Mouse (Mus musculus) left cerebral cortex, adult 18-20 months (tissue): Measurements from ENCODE around the gene Bbs2. TPM values are rescaled to one million over a fixed set of nuclear protein-coding genes. Genes with fewer than 3 reads are reported as not detected.
"Not testable (repeated sequence)": the region's sequence is repeated elsewhere in the genome, so short reads cannot be mapped to it uniquely, and the experiment has no call there.

ENCODE experiments used
- DNase-seq, 2 experiments: peaks; one replicate each; pipeline ENCODE4 v3.0.0; 2021 to 2022; ENCODE audit warnings: low spot score in 2 of 2, mixed read lengths in 1 of 2
- long read RNA-seq, 2 experiments: library from polyadenylated mRNA; stranded (forward); transcript quantifications; one replicate each; pipeline ENCODE4 v2.0.0; 2021
- total RNA-seq, 2 experiments: library from RNA; stranded (reverse); gene quantifications; 2 replicates each; pipeline ENCODE4 v1.2.3; 2021

The Bbs2 gene
- total RNA-seq, result 10 to 100 TPM; 28.2 to 30.4 TPM
- long read RNA-seq, experiment 1, transcript Bbs2-201 (17 exons, 3,064 nt), result major isoform, 7 of 18 reads
- long read RNA-seq, experiment 1, partial matches to known transcripts, result 4 of 18 reads
- long read RNA-seq, experiment 1, other reads (novel, unspliced or antisense), result 6 of 18 reads
- long read RNA-seq, experiment 2, transcript Bbs2-201 (17 exons, 3,064 nt), result major isoform, 5 of 14 reads
- long read RNA-seq, experiment 2, partial matches to known transcripts, result 2 of 14 reads
- long read RNA-seq, experiment 2, other reads (novel, unspliced or antisense), result 6 of 14 reads

DNA sequence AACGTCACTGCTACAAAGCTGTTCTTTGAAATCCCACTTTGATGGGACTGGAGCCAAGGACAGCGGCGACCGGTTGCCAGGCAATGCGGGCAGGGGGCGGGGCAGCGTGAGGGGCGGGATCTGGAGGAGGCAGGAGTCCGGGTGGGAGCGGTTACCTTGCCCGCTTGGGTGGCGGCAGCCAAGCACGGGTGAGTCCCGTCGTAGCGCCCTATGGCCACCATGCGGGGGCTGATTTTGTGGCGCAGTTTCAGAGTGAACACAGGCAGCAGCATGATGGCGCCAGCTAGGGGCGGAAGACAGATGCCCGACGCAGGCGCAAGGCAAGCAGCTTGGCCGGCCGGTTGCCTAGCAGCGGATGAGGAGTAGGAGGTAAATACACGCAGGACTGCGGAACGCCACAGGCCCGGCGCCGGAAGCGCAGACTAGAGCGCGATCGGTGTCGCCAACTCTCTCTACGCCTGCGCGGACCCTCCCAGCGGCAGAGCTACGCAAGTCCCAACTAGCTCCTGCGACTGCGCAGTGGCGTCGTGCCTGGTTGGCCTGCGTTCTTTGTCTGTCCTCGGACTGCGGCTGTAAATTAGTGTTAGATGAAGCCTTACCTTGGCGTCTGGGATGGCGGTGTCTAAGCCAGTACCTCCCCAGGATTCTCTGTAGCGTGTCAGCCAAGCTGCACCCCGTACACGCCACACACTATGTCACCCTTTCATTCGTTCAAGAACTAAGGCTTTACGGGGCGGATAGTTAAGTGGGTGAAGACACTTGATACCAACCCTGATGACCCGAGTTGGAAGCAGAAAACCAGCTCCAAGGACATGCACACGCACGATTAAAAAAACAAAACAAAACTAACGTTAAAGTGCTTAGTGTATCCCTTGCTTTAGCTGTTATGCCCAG, at the start of gene Bbs2:
Gene Bbs2, minus strand, starts transcription at position 848 of the 894 bp plus-strand sequence.
- peak; percentile 100 for DNase-seq

DNA sequence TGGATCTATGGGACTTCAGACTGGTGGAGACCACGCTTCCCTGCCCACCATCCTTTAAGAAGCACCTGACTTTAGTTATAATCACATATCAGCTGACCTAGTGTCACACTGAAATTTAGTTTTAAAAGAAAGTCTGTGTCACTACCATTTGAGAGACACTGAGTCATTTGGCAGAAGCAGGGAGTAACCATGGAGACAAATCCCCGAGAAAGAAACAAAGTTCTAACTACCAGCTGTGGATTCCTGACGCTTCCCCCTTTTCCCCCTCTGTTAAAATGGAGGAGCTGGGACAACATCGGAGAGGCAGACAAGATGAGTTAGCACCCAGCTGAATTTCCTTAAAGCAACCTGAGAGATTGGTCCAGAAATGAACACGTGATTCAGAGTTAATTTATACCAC, 49.5 kb upstream of the Bbs2 start:
- DNase-seq, result peak in 1 of 2 experiments; percentile 10

DNA sequence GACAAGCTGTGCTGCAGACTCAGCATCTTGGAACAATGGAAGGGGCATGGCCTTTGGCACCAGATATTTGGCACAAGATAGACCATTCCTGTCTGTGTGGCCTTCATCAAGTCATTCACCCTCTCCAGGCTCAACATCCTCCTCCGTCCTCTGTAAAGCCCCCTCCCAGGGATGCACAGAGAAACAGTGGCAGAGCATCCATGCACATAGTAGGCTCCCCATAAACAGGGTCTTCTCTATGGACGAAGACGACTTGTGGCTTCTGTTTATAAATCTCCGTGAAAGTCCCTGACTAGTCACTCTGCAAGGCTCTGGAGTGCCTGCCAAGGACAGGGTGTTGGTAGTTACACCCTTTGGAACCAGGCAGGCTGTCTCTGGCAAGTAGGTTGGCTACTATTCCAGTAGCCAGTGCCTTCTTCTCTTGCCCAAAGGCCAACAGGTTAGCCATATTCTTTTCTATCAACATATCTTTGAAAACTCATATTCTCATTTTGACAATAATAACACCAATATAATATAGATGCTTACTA, 41.6 kb upstream of the Bbs2 start:
- DNase-seq, result no peak

DNA sequence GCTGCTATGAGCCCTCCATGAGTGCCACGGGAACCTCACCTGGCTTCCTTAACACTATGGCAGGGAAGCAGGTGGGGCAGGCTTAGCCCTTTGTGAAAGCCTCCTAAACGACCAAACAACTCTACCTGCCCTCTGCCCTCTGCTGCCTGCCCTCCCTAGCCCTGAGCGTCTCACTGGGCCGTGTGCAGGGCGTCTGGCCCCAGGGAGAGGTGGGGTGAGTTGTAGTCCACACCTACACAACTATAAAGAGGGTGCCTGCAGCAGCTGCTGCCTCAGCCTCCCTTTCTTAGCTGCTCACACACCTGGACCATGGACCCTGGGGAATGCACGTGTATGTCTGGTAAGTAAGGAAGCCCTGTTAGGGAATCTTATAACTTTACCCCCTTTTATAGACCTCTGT, 38.2 kb upstream of the Bbs2 start, which contains the start of gene Mt4:
Gene Mt4, plus strand, starts transcription at position 265 of the 400 bp plus-strand sequence.
- no peak for DNase-seq

DNA sequence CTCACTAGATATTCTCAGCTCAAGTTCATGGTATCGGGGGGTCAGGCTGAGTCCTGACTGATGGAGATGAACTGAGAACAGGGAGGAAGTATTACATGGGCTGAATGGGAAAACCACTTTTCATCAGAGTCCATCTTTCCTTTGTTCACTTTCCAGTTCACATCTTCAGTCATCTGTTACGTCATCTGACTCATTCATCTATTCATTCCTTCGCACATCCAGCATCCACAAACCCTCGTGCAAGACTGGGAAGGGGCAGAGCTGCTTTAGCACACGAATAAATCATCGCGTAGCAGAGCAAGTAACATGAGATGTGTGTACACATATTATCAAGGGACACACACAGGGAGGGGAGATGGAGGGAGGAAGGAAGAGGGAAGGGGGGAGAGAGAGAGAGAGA, 37.5 kb upstream of the Bbs2 start:
- no peak for DNase-seq

DNA sequence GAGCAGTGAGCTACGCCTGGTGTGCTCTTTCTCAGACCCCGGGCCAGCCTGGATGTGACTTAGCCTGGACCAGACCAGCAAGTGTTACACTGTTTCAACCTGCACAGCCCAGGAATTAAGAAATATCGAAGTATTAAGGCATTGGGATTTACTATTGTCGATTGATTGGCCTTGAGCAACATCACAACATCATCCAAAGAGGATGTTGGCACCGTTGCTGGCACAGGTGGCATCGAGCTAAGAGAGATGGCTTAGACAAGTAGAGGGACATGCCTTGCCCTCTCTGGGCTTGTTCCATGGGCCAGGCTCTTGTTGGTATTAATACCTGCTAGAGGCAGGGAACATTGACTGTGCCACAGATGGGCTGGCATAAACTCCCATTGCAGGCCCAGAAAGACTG, 36.8 kb upstream of the Bbs2 start:
- DNase-seq, result no peak

DNA sequence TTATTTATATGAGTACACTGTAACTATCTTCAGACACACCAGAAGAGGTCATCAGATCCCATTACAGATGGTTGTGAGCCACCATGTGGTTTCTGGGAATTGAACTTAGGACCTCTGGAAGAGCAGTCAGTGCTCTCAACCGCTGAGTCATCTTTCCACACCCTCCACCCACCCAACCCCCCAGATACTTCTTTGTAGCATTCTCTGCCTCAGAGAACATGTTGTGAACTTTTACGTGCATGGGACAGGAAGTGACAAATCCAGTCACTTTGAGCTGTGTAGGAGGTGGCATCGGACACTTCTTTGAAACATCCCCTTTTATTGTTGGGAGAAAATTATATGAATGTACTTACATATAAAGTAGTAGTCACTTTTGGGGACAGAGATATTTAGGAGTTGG, 35.9 kb upstream of the Bbs2 start:
- DNase-seq, result not testable (repeated sequence)

DNA sequence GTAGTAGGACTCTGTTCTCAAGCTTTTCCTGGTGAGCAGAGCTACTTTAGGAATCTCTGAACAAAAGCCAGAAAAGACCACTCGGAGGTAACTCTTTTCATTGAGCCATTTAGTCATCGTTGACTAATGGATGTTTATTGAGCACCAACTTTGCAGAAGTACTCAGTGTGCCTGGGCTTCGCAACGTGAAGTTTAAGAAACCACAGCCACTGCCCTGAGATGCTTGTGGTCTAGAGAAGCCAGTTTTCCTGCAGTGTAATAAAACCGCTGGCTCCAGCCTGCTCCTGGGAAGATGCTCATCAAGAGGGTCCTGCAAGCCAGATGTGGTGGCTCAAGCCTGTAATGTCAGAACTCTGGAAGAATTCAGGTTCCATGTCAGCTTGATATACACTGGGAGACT, 33.4 kb upstream of the Bbs2 start:
- no peak for DNase-seq

DNA sequence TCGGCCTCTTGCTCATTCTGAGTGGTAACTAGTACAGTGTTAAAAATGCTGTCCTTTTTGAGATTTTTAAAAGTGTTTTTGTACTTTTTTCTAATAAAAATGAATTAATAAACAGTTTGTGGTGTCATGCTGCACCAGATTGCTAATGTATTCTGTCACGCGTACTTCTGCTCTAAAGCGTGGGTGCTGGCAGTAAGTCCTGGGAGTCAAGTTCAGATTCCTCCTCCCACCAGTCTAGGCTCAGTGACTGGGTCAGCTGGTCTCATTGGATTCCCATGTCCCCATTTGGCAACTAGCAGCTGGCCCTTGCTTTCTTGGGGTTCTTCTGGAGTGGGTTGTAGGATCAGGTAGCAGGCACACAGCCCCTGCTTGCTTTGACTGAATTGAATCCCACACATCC, 31.4 kb upstream of the Bbs2 start:
- no peak for DNase-seq

DNA sequence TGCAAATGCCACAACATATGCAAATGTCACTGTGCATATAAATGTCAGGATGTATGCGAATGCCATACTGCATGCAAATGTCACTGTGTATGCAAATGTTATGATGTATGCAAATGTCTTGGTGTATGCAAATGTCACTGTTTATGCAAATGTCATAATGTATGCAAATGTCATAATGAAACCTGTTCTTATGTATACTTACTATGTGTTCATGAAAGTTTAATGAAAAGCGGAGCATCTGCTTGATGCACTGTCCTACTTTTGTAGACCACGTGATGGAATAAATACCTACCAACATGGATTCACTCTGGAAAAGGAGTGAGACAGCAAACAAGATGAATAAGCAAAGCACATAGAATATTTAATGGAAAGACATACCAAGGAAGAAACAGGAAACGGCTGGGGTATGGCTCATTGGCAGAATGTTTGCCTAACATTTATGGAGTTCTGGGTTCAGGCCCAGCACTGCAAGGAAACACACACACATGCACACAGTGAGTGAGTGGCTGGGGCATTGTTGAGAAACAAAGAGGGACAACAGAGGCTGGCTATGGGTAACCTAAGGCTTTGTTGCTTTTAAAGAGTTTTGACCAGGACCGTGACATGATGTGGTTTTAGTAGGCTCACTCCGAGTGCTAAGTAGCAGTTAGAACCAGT, 30.5 kb upstream of the Bbs2 start:
- no peak for DNase-seq

DNA sequence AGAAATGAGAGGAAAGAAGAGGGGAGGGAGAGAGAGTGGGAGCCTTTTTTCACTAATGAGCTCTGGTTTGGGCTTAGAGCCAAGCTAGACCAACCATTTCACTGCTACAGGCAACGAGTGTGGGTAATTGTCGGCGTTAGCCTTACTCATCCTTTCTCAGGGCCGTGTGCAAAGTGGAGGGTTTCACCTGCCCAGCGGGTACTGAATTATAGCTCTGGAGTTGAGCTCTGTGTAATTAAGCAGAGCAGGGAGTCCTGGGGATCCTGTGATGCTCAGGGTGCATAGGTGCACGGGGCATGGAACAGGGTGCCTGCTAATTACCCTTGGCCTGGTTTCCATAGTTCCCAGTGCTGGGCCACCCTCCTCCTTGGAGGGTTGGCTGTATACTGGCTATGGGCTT, 29.0 kb upstream of the Bbs2 start:
- DNase-seq, result no peak

DNA sequence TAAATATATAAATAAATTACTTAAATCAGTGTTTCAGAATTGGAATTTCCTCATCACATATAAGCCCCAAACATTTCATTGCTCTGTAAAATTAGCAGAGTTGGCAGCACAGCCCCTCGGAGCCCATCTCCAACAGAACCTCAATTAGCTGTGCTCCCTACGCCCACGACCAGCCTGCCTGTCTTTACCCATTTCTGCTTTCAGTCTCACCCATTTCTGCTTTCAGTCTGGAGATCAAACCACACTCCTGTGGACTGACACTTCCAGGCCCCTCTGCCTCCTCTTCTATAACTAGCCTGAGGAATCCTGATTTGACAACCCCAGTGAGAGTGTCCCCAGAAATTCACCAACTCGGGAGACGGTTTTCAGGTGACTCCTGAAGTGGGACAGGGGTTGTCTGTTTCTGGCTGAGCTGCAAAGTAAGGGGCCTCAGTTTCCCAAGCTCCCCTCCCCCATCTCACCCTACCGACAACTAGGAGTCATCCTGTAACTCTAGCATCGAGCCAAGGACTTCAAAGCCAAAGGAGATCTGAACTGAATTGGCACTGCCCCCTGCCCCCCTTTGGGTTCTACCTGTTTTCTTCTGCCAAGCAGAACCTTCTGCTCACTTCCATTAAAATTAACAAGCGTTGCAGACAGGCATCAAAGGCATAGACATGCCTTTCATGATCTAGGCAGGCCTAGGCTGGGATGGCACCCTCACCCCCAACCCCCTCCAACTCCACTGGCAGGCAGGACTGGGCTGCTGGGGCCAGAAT, 24.2 kb upstream of the Bbs2 start:
- no peak for DNase-seq

DNA sequence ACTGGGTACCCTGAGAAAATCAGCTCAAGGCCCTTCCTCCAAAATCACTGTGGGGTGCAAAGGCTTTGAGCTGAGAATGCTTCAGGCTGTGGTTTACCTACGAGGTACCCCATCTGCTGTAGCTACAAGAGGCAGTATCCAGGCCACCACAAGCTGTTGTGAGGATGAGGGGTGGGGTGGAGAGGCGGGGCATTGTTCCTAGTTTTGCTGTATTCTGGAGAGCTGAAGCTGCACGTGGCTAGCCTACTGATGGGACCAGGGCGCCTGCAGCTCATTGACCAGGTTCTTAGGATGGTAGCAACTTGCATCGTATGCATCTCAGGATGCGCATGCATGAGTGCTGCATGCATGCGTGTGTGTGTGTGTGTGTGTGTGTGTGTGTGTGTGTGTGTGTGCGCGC, 22.9 kb upstream of the Bbs2 start:
- DNase-seq, result no peak

DNA sequence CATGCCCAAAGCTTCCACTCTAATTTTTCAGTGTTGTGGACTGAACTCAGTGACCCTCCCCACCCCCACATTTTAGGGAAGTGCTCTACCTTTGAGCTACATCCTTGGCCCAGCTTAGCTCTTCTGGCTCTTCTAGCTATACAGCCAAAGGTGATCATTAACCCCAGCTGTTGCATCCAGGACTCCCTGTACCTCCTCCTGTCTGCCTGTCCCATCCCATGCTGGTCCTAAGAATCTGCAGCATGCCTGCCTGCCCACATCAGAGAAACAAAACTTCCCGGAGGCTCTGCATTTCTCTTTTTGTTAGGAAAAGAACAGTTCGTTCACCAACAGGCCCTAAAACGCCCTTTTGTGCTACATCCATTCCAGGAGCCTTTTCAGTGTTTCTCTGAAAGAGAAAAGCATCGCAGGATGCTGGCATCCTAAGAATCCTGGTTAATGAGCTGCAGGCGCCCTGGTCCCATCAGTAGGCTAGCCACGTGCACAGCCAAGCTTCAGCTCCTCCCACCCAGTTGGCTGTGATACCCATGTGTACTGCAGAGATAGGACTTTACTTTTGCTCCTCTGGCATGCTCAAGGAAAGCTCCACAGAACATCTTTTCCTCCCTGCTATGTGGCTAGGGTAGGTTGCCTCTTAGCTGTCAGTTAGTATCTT, 20.2 kb upstream of the Bbs2 start:
- DNase-seq, result peak; percentile 39 to 53

DNA sequence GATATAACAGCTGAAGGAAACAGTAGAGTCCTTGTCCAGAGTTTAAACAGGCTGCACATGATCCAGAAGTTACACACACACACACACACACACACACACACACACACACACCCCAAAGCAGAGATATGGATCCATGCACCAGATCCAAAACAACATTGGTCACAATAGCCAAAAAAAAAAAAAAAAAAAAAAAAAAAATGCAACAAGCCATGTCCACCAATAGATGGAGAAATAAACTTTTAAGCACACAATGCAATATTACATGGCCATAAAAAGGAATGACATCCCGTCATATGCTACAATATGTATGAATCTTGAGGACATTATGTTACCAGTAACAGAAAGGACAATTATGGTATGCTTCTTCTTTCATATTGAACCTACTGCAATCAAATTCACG, 15.2 kb upstream of the Bbs2 start:
- DNase-seq, result no peak

DNA sequence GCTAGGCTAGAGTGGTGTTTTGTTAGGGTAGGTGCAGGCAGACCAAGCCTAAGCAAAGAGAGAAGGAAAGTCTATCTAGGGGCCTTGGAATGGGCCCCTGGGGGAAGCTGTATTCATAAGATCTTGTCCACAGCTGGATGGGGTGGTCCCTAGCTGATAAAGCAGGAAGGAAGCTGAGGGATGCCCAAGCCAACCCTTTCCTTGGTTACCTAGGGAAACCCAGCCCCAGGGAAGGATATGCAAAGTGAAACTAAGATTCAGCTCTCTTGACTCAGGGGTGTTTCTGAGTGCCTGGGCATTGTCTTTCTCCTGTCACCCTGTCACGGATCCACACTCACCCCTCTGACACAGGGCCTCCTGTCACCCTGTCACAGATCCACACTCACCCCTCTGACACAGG, 14.7 kb upstream of the Bbs2 start:
- DNase-seq, result no peak

DNA sequence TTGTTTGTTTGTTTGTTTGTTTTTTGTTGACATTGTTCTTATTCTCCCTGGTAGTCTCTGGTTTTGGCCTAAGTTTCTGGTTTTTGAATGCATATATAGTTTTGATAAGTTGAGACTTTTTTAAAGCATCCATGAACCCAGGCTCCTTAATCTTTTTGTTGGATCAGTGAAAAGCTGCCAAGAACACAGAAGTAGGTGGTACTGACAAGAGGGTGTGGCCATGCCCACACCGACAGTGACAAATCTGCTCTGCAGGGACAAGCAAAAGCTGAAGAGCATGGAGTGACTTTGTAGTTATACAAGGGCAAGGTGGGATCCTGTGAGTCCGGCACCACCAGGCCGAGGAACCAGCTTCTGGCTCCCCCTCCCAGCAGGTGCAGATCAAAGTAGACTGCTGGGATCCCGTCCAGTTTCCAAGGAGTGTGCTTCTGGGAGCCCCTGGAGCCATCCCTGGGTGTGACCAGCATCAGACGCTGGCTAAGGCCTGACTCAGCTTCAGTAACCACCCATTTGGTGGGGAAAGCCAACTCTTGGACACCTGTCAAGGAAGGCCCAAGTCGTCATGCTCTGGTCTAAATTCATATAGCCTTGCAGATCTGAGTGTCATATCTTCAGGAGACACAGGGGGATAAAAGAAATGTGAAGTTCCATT, 11.9 kb upstream of the Bbs2 start:
- peak in 1 of 2 experiments; percentile 23 for DNase-seq

DNA sequence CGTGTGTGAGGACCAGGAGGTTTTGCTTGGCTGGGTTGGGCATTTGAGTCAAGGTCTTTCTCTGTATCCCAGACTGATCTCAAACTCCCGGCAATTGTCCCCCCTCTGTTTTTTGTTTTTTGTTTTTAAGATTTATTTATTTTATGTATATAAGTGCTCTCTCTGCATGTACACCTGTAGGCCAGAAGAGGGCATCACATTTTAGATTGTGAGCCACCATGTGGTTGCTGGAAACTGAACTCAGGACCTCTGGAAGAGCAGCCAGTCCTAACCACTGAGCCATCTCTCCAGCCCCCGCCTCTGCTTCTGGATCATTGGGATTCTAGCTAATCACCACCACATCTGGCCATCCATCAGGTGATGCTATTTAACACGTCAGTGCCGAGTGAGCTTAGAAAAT, 11.1 kb upstream of the Bbs2 start:
- DNase-seq, result no peak

DNA sequence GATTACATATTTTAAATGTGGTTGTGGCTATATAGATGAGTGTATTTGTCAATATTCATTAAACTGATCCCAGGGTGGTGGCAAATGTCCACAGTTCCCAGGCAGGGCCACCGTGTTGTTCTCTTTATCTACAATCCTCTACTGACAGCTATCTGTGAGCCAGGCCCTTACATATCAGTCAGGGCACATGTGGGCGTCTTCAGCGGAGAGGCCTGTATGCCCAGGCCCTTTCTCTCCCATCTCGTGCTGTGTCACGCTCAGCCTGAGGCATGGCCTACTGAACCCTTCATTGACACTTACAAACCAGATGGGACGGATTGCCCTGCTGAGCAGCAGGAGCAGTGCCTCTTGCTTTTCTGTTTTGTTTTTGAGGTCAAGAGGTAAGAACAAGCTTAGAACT, 10.7 kb upstream of the Bbs2 start:
- no peak for DNase-seq

DNA sequence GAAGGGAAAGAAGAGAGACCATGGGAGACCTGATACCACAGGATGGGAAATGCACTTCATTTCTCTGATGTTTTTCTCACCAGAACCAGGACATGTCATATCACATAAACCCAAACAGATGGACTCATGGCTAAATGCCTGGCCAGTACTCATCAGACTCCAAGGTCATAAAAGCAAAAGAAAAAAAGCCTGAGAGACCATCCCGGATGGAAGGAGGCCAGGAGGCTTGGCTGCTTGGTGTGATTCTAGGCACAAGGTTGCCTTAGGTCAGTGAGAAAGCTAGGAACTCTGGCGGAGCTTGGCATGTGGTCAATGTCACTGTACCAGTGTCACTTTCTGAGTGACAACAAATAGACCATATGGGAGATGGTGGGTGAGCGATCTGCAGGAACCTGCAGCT, 9.1 kb upstream of the Bbs2 start:
- no peak for DNase-seq
